Mouse (Mus musculus): ENCODE results near the gene Zfp459.
"Not testable (repeated sequence)": the region's sequence is repeated elsewhere in the genome, so short reads cannot be mapped to it uniquely, and the experiment has no call there.

The Zfp459 gene

GRCm38 (mm10) chr13:67421207-67421857, at the start of gene Zfp459:
TSS of gene Zfp459 (minus strand) at chr13:67421418.
- DNase-seq (ENCODE audit: low spot score in 2 of 2): peak in 1 of 2 experiments; percentile 12

DNA sequence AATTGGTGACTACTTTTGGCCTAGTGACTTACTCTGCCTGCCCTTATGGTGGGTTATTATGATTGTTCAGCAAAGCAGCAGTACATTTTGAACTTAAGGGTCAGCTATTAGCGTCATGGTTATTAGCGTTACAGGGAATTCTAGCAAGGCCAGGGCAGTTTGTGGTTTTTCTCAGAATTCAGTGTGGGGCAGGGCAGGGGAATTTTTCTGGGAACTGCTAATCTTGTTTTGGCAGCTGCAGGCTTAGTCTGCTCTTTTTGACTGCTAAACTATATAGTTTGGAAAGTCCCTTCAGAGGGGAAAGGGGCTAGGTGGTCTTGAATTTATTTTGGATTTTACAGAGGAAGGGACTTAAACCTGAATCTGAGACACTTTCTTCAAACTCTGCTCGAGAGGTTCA, 48.1 kb upstream of the Zfp459 start:
- DNase-seq (ENCODE audit: low spot score in 2 of 2): no peak

DNA sequence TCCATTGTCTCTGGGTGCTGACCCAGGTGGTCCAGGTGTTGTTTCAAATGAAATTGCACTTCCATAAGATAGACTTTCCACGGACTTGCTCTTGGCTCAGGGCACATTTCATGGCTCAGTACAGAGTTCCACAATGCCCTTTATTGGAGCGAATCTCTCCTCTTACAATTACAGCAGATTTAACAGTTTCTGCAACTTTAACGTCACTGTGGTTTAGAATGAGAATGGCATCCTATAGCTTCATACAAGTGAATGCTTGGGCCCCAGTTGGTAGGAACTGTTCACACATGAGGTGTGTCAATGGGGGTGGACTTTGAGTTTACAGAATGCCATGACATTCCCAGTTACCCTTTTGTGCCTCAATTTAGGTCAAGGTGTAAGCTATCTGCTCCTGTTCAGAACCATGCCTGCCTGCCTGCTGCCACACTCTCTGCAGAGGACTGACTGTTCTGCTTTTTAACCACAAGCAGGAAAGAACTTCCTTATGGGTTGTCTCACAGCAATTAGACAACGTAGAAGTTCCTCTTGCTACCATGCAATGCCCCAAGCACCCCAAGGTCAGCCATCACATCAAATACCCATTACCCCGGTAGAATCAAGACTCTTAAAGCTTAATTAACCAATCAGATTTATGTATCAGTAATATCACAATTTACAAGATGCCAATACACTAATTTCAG, 42.4 kb upstream of the Zfp459 start:
- DNase-seq (ENCODE audit: low spot score in 2 of 2): peak in 1 of 2 experiments; percentile 5

- no peak for DNase-seq (ENCODE audit: low spot score in 2 of 2)
Measured at GRCm38 (mm10) chr13:67452021-67452309, 30.7 kb upstream of the Zfp459 start.

DNA sequence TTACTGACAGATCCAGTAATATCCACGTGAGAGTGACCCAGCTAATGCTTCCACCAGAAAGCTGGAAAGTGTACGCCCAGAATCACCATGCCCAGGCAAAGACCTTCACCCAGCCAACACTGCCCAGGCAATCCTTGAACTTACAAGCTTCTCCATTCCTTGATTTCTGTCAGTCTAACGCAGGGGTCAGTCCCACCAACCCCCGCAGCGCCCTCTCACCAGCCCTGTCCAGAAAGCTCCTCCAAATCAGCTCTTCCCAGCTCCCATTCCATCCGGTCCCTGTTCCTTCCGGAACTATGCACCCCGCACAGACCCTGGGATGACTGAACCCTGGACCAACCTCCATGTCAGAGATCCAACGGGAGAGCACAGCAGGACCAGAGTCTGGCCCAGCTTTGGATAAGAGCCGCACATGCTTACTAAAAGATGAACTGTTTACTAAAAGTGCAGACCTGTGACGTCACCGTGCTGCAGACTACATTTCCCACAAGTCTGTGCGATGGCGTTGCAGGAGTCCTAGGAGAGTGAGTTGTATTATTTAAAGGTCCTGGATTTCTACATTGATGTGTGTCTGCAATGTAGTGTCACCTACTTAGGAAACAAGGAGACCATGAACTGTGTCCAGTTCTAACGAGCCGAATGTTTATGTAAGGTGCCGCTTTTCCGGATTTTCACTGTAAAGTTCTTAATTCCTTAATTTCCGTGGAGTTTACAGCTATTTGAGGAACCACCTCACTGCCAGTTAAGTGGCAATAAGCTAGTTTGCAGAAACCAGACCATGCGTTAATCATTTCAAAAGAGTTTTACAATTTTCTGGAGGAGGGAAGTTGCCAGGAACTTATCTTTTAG, 30.2 kb upstream of the Zfp459 start, which contains the start of gene Zfp874a:
Zfp874a (minus strand) TSS at position 453 of the 849 bp plus-strand sequence.
- peak; percentile 91 to 94 for DNase-seq (ENCODE audit: low spot score in 2 of 2)

DNA sequence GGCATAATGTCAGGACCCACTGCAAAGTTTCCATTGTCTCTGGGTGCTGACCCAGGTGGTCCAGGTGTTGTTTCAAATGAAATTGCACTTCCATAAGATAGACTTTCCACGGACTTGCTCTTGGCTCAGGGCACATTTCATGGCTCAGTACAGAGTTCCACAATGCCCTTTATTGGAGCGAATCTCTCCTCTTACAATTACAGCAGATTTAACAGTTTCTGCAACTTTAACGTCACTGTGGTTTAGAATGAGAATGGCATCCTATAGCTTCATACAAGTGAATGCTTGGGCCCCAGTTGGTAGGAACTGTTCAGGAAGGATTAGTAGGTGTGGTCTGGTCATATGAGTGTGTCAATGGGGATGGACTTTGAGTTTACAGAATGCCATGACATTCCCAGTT, 15.9 kb upstream of the Zfp459 start:
- DNase-seq (ENCODE audit: low spot score in 2 of 2): not testable (repeated sequence)

DNA sequence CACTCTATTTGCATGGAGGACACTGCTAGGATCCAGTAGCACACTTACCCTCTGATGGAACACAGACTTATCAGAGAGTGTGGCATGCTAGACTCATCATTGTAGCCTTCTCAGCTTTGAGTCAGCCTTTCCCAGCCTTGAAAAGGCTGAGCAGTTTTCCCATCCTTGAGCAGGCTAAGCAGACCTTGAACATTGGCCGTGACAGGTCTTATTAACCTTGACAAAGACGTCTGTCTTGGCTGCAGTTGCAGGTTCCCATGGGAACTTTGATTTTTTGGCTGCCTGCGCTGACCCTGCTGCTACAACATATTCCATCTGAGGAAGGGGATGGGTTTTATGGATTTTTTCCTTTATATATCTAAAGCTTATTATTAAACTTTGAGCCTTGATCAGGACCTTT, 6.9 kb upstream of the Zfp459 start:
- no peak for DNase-seq (ENCODE audit: low spot score in 2 of 2)

GRCm38 (mm10) chr13:67425699-67426098, 4.5 kb upstream of the Zfp459 start:
- not testable (repeated sequence) for DNase-seq (ENCODE audit: low spot score in 2 of 2)

DNA sequence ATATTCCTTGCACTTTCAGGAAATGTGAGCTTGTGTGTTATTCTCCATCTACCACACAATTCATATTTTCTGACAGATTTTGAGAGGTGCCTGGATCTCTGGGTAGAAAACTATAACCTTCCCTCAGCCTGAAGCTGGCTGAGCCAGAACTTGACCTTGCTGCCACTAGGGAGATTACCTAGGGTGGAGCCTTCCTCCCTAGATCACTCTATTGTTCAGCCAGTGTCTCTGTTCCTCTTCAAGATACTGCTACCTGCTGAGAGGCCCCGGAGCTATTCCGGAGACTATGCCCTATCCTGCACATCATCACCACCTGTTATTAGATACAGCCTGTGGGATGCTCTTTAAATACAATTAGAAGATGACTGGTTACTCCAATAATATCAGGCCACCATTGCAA, 1.3 kb upstream of the Zfp459 start:
- not testable (repeated sequence) for DNase-seq (ENCODE audit: low spot score in 2 of 2)

GRCm38 (mm10) chr13:67420558-67421206, 536 bp downstream of the Zfp459 start:
- DNase-seq (ENCODE audit: low spot score in 2 of 2): no peak

- no peak for DNase-seq (ENCODE audit: low spot score in 2 of 2)
Measured at GRCm38 (mm10) chr13:67416811-67417210, 4.4 kb downstream of the Zfp459 start.

GRCm38 (mm10) chr13:67415759-67416158, 5.5 kb downstream of the Zfp459 start:
- DNase-seq (ENCODE audit: low spot score in 2 of 2): no peak

GRCm38 (mm10) chr13:67413634-67414033, 7.6 kb downstream of the Zfp459 start:
- DNase-seq (ENCODE audit: low spot score in 2 of 2): not testable (repeated sequence)

DNA sequence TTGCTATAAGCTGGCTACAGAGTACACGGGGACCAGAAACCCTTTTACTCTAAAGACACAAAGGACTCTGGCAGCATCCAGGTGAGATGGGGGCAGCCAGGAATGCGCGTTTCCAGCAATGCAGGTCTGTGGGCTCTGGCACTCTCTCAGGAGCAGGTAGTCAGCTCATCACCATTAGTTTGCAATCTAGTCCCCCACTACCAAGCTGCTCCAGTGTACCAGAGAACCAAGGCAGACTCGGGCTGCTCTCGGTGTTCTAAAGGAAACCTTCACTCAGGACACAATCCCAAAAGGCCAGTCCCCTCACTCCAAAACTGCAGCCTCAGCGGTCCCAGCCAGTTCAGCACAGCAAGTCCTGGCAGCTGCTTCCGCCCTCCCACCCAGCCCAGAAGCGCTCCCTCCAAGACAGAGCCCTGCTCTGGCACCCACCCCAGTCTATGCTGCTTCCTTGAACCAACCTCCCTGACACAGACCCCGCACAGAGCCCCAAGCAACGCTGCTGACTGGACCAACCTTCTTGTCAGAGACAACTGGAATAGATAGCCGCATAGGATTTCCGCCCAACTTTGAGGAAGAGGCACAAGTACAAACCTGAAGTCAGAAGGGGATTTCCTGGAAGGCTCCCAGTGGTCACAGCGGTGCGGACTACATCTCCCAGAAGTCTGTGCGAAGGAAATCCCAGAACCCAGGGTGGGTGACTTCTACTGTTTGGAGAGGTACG, 21.9 kb downstream of the Zfp459 start, which contains the start of gene Zfp429:
Zfp429 (minus strand) TSS at position 637 of the 721 bp plus-strand sequence.
- DNase-seq (ENCODE audit: low spot score in 2 of 2): peak; percentile 73 to 82

- not testable (repeated sequence) for DNase-seq (ENCODE audit: low spot score in 2 of 2)
Measured at GRCm38 (mm10) chr13:67376255-67376654, 45.0 kb downstream of the Zfp459 start.

DNA sequence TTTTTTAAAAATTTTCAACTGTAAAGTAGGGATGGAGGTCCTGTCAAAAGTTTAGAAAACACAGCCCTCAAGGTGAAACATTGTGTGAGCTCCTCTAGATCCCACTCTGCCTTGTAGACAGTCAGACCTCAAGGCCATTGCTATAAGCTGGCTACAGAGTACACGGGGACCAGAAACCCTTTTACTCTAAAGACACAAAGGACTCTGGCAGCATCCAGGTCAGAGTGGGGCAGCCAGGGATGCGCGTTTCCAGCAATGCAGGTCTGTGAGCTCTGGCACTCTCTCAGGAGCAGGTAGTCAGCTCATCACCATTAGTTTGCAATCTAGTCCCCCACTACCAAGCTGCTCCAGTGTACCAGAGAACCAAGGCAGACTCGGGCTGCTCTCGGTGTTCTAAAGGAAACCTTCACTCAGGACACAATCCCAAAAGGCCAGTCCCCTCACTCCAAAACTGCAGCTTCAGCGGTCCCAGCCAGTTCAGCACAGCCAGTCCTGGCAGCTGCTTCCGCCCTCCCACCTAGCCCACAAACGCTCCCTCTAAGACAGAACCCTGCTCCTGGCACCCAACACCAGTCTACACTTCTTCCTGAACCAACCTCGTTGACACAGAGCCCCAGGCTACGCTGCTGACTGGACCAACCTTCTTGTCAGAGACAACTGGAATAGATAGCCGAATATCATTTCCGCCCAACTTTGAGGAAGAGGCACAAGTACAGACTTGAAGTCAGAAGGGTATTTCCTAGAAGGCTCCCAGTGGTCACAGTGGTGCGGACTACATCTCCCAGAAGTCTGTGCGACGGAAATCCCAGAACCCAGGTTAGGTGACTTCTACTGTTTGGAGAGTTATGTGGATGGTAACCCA, 45.9 kb downstream of the Zfp459 start, which contains the start of the genes Gm28041 and Zfp456:
Gm28041 (minus strand) TSS at position 684 of the 862 bp plus-strand sequence.
Zfp456 (minus strand) TSS at position 761 of the 862 bp plus-strand sequence.
- DNase-seq (ENCODE audit: low spot score in 2 of 2): peak; percentile 75 to 80

DNA sequence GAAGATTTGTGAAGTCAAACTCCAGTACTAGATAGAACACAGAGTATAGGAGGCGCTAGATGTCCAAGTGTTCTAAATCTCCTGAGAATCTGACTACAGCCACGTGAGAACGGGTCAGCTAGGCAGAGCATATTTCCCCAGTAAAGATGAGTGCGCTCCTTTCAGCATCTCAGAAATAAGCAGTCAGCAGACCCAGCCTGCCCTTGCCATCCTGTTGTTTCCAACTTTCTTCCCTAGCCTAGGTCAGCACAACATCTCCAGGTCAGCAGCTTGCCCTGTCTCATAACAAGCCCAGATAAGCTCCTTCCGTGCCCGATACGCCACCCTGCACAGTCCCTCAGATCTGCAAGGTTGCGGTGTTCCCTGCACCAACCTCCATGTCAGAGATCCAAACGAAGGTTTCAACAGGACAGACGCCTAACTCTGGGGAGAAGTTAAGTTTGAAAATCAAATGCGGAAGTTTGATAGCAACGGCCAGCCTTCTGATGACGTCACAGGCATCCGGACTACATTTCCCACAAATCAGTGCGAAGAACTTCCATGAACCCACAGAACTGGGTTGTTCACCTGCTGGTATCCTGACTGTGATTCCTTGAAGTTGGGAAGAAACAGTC, 61.0 kb downstream of the Zfp459 start, which contains the start of the genes Gm28044 and Zfp953:
Gm28044 (minus strand) TSS at position 406 of the 614 bp plus-strand sequence.
Zfp953 (minus strand) TSS at position 475 of the 614 bp plus-strand sequence.
- DNase-seq (ENCODE audit: low spot score in 2 of 2): peak; percentile 86 to 91
